Comparison of ENCODE assay signal across 16 mouse cellular contexts in genomic region chr4:117918261-117918660, GRCm38 (mm10). TPM values are rescaled to one million over a fixed set of nuclear protein-coding genes. Genes with fewer than 3 reads are reported as not detected.
DNase-seq lines count a peak whose midpoint lies in the region; ATAC-seq and TF ChIP-seq lines count a peak whose summit lies in the region.
"Had no signal": no experiment of that assay in that cellular context is flagged by ENCODE, and none has a peak within 500 bp of the region (broad histone marks: within the 10 kb centered on the region; RNA-seq: fewer than 3 reads in every experiment).

No protein-coding gene starts in this region.

- no peaks in the 10 kb centered on the region for H3K36me3 ChIP-seq in intestine, embryonic 14.5 days (ENCODE audit: control insufficient read depth, insufficient read depth, low read length)
- H3K36me3 ChIP-seq in intestine, postnatal 0 days (ENCODE audit: control insufficient read depth, insufficient read depth) = no peaks in the 10 kb centered on the region
- H3K36me3 ChIP-seq in lung, embryonic 16.5 days (ENCODE audit: control insufficient read depth, insufficient read depth, low read length) = no peaks in the 10 kb centered on the region
- H3K36me3 ChIP-seq in forebrain, embryonic 16.5 days (ENCODE audit: control insufficient read depth, insufficient read depth) = no peaks in the 10 kb centered on the region
- H3K36me3 ChIP-seq: forebrain, embryonic 10.5 days; neural tube, embryonic 12.5 days had no signal

- H3K4me3 ChIP-seq in intestine, embryonic 14.5 days (ENCODE audit: low read depth, low read length) = no peak overlapping the region
- no peak overlapping the region for H3K4me3 ChIP-seq in intestine, postnatal 0 days (ENCODE audit: low read depth, low read length)
- no peak overlapping the region for H3K4me3 ChIP-seq in lung, embryonic 16.5 days (ENCODE audit: low read length)
- H3K4me3 ChIP-seq in forebrain, embryonic 16.5 days (replicated peaks; ENCODE audit: low read length) = no peak overlapping the region
- H3K4me3 ChIP-seq: forebrain, embryonic 10.5 days; neural tube, embryonic 12.5 days had no signal

- H3K27ac ChIP-seq in intestine, embryonic 14.5 days (ENCODE audit: low read depth) = peak overlapping the region; percentile 67
- no peak overlapping the region; the same call in 1 of the 2 replicates for H3K27ac ChIP-seq in intestine, postnatal 0 days (ENCODE audit: low read depth, low read length)
- peak overlapping the region; percentile 30 for H3K27ac ChIP-seq in lung, embryonic 16.5 days (ENCODE audit: low read length)
- H3K27ac ChIP-seq in forebrain, embryonic 16.5 days (ENCODE audit: low read length) = no peak overlapping the region
- H3K27ac ChIP-seq: forebrain, embryonic 10.5 days; hindbrain, postnatal 0 days; liver, embryonic 14.5 days; neural tube, embryonic 12.5 days had no signal

- no peaks in the 10 kb centered on the region for H3K27me3 ChIP-seq in intestine, embryonic 14.5 days (replicated peaks; ENCODE audit: control insufficient read depth, insufficient read depth, low read length)
- H3K27me3 ChIP-seq in intestine, postnatal 0 days (replicated peaks; ENCODE audit: control insufficient read depth, insufficient read depth, low read length) = no peaks in the 10 kb centered on the region
- H3K27me3 ChIP-seq in lung, embryonic 16.5 days (ENCODE audit: control insufficient read depth, insufficient read depth, low read depth, low read length) = no peaks in the 10 kb centered on the region
- no peaks in the 10 kb centered on the region for H3K27me3 ChIP-seq in forebrain, embryonic 16.5 days (replicated peaks; ENCODE audit: control insufficient read depth, insufficient read depth, low read length)

- no peak overlapping the region for H3K9ac ChIP-seq in intestine, embryonic 14.5 days (ENCODE audit: low read length)
- H3K9ac ChIP-seq in intestine, postnatal 0 days (ENCODE audit: low read depth, low read length) = no peak overlapping the region
- no peak overlapping the region for H3K9ac ChIP-seq in lung, embryonic 16.5 days (ENCODE audit: low read length)
- H3K9ac ChIP-seq in forebrain, embryonic 16.5 days (replicated peaks; ENCODE audit: low read depth, low read length) = no peak overlapping the region
- H3K9ac ChIP-seq: liver, embryonic 14.5 days; neural tube, embryonic 12.5 days had no signal

- TF ChIP-seq CTCF in intestine, postnatal 0 days (IDR thresholded peaks at IDR 0.05; ENCODE audit: low read depth) = no peak

- DNase-seq in cerebellum, adult 9-11 months = peak; percentile 15
- DNase-seq in cerebellum, adult 11 months = no peak
- peak; percentile 71 for DNase-seq in intestine, embryonic 14.5 days (ENCODE audit: low spot score)
- no peak for DNase-seq in lung, postnatal 25 days (ENCODE audit: low spot score)
- DNase-seq in embryo, embryonic 9.5 days (ENCODE audit: extremely low spot score) = no peak
- DNase-seq: adrenal gland, adult 2 months; cerebellum, postnatal 14 days; thymus, postnatal 4 days had no signal

- H3K4me2 ChIP-seq in intestine, embryonic 14.5 days (ENCODE audit: low read length) = no peak overlapping the region
- H3K4me2 ChIP-seq in intestine, postnatal 0 days (replicated peaks; ENCODE audit: low read depth) = no peak overlapping the region
- no peak overlapping the region for H3K4me2 ChIP-seq in lung, embryonic 16.5 days (ENCODE audit: low read depth, low read length)
- H3K4me2 ChIP-seq in forebrain, embryonic 16.5 days (ENCODE audit: low read length) = no peak overlapping the region
- H3K4me2 ChIP-seq: neural tube, embryonic 12.5 days had no signal

- H3K4me1 ChIP-seq in intestine, embryonic 14.5 days (replicated peaks; ENCODE audit: control insufficient read depth, insufficient read depth, low read length) = peaks cover 25% of the 10 kb centered on the region
- H3K4me1 ChIP-seq in intestine, postnatal 0 days (replicated peaks; ENCODE audit: control insufficient read depth, insufficient read depth, low read length) = peaks cover 11% of the 10 kb centered on the region
- peaks cover 18% of the 10 kb centered on the region for H3K4me1 ChIP-seq in lung, embryonic 16.5 days (replicated peaks; ENCODE audit: control insufficient read depth, insufficient read depth, low read length)
- peaks cover 18% of the 10 kb centered on the region for H3K4me1 ChIP-seq in forebrain, embryonic 16.5 days (replicated peaks; ENCODE audit: control insufficient read depth, insufficient read depth, low read length)

- ATAC-seq in intestine, embryonic 14.5 days (replicated peaks; ENCODE audit: low FRiP score, low TSS enrichment, low read depth) = no peak
- no peak for ATAC-seq in intestine, postnatal 0 days
- ATAC-seq in lung, embryonic 16.5 days (ENCODE audit: low read depth) = no peak
- no peak for ATAC-seq in forebrain, embryonic 16.5 days
- ATAC-seq: hindbrain, postnatal 0 days; midbrain, embryonic 16.5 days had no signal

- no peaks in the 10 kb centered on the region for H3K9me3 ChIP-seq in intestine, embryonic 14.5 days (ENCODE audit: control insufficient read depth, low read length)
- H3K9me3 ChIP-seq in intestine, postnatal 0 days (ENCODE audit: control insufficient read depth) = no peaks in the 10 kb centered on the region
- no peaks in the 10 kb centered on the region for H3K9me3 ChIP-seq in lung, embryonic 16.5 days (ENCODE audit: control insufficient read depth, low read length)
- no peaks in the 10 kb centered on the region for H3K9me3 ChIP-seq in forebrain, embryonic 16.5 days (ENCODE audit: control insufficient read depth, low read length)
- H3K9me3 ChIP-seq: forebrain, embryonic 10.5 days; neural tube, embryonic 12.5 days had no signal

- 29% methylated on average over 3 of the region's 3 CpGs for whole genome bisulfite sequencing in intestine, embryonic 14.5 days
- 48% methylated on average over 3 of the region's 3 CpGs for WGBS in intestine, postnatal 0 days
- WGBS in lung, embryonic 16.5 days = 45% methylated on average over 3 of the region's 3 CpGs
- 60% methylated on average over 3 of the region's 3 CpGs for WGBS in forebrain, embryonic 16.5 days

RNA-seq across cellular contexts. Expression of gene Ipo13, which starts 3.5 kb away (rescaled TPM):
- polyA plus RNA-seq in intestine, embryonic 14.5 days (2014; fragmentation: Nextera tagmentation; extraction: Ambion mirVana) = 43.2 and 43.3 TPM in 2 replicates
- polyA plus RNA-seq in intestine, postnatal 0 days (2015; fragmentation: Nextera tagmentation; extraction: Ambion mirVana) = 15.8 and 18.2 TPM in 2 replicates
- polyA plus RNA-seq in lung, embryonic 16.5 days (2015; fragmentation: Nextera tagmentation; extraction: Ambion mirVana) = 41.5 and 44.4 TPM in 2 replicates
- polyA plus RNA-seq in forebrain, embryonic 16.5 days (2015; fragmentation: Nextera tagmentation; extraction: Ambion mirVana) = 74.3 and 79.9 TPM in 2 replicates

RNA-seq across cellular contexts. Expression of gene Artn, which starts 11.3 kb away (rescaled TPM):
- 7.0 and 7.2 TPM in 2 replicates for polyA plus RNA-seq in intestine, embryonic 14.5 days (2014; fragmentation: Nextera tagmentation; extraction: Ambion mirVana)
- polyA plus RNA-seq in intestine, postnatal 0 days (2015; fragmentation: Nextera tagmentation; extraction: Ambion mirVana) = 1.2 and 1.3 TPM in 2 replicates
- 3.2 and 3.7 TPM in 2 replicates for polyA plus RNA-seq in lung, embryonic 16.5 days (2015; fragmentation: Nextera tagmentation; extraction: Ambion mirVana)
- polyA plus RNA-seq in forebrain, embryonic 16.5 days (2015; fragmentation: Nextera tagmentation; extraction: Ambion mirVana) = 0.11 and 0.48 TPM in 2 replicates

RNA-seq across cellular contexts. Expression of gene Dph2, which starts 26.4 kb away (rescaled TPM):
- 20.0 and 23.1 TPM in 2 replicates for polyA plus RNA-seq in intestine, embryonic 14.5 days (2014; fragmentation: Nextera tagmentation; extraction: Ambion mirVana)
- polyA plus RNA-seq in intestine, postnatal 0 days (2015; fragmentation: Nextera tagmentation; extraction: Ambion mirVana) = 5.0 and 5.5 TPM in 2 replicates
- polyA plus RNA-seq in lung, embryonic 16.5 days (2015; fragmentation: Nextera tagmentation; extraction: Ambion mirVana) = 16.2 and 17.9 TPM in 2 replicates
- polyA plus RNA-seq in forebrain, embryonic 16.5 days (2015; fragmentation: Nextera tagmentation; extraction: Ambion mirVana) = 29.8 and 30.1 TPM in 2 replicates

RNA-seq across cellular contexts. Expression of gene Atp6v0b, which starts 31.1 kb away (rescaled TPM):
- 213 and 219 TPM in 2 replicates for polyA plus RNA-seq in intestine, embryonic 14.5 days (2014; fragmentation: Nextera tagmentation; extraction: Ambion mirVana)
- polyA plus RNA-seq in intestine, postnatal 0 days (2015; fragmentation: Nextera tagmentation; extraction: Ambion mirVana) = 441 and 442 TPM in 2 replicates
- 180 and 204 TPM in 2 replicates for polyA plus RNA-seq in lung, embryonic 16.5 days (2015; fragmentation: Nextera tagmentation; extraction: Ambion mirVana)
- polyA plus RNA-seq in forebrain, embryonic 16.5 days (2015; fragmentation: Nextera tagmentation; extraction: Ambion mirVana) = 426 and 531 TPM in 2 replicates

RNA-seq across cellular contexts. Expression of gene B4galt2, which starts 35.0 kb away (rescaled TPM):
- 26.3 and 30.6 TPM in 2 replicates for polyA plus RNA-seq in intestine, embryonic 14.5 days (2014; fragmentation: Nextera tagmentation; extraction: Ambion mirVana)
- 8.7 and 8.9 TPM in 2 replicates for polyA plus RNA-seq in intestine, postnatal 0 days (2015; fragmentation: Nextera tagmentation; extraction: Ambion mirVana)
- 10.6 and 12.0 TPM in 2 replicates for polyA plus RNA-seq in lung, embryonic 16.5 days (2015; fragmentation: Nextera tagmentation; extraction: Ambion mirVana)
- 47.8 and 47.9 TPM in 2 replicates for polyA plus RNA-seq in forebrain, embryonic 16.5 days (2015; fragmentation: Nextera tagmentation; extraction: Ambion mirVana)

Comparison
In these comparisons a context has a peak if more than half of its experiments do, and no peak if none do; other contexts are left out.
1. DNase-seq: peak in cerebellum, adult 9-11 months (single experiment) and intestine, embryonic 14.5 days (single experiment); none in cerebellum, adult 11 months (single experiment), lung, postnatal 25 days (single experiment) and embryo, embryonic 9.5 days (single experiment).
2. H3K27ac ChIP-seq: peak in intestine, embryonic 14.5 days (single experiment) and lung, embryonic 16.5 days (single experiment); none in intestine, postnatal 0 days (single experiment) and forebrain, embryonic 16.5 days (single experiment).